Mouse (Mus musculus) liver, embryonic 14.5 days (tissue): ENCODE data around the gene Pla2g6.

Source experiments
- CTCF ChIP-seq: IDR thresholded peaks from 2 replicates; pipeline ENCODE4 v1.5.1; 2016; ENCODE audit warnings: antibody characterized with exemption, low read depth, control low read depth
- EP300 ChIP-seq: IDR thresholded peaks from 2 replicates; pipeline ENCODE4 v1.6.1; 2016; ENCODE audit warnings: antibody characterized with exemption, low read depth

DNA sequence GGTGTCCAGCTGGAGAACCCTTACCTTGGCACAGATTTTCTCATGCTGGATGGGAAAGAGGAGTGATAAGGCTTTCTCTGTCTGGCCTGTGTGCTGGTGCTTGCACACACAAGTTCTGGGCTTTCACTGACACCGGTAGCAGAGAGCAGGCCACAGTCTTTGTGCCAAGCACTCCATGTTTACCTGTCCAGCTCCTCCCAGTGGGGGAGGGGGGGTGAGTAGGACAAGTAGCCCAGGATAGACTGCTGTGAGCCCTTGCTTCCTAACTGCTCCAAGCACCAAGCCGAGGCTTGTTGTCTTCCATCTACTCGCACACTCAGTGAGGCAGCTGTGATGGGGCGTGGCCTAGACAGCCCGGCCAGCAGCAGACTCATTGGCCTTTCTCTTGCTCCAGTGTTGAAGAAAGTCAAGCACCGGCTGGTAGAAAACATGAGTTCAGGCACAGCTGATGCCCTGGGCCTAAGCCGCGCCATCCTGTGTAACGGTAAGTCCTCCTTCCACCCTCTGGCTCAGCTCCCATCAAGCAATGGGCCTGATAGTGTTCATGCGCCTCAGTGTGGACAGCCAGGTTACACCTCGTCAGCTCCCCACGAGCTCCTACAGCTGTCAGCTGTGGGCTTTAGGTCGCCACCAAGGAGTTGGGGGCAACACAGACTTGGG, 85.5 kb downstream of the Pla2g6 start:
- TF ChIP-seq CTCF (no peak), EP300 (no peak)
